ENCODE assay signal across 8 mouse cellular contexts in genomic region chrX:20662716-20663443, GRCm38 (mm10). TPM values are rescaled to one million over a fixed set of nuclear protein-coding genes. Genes with fewer than 3 reads are reported as not detected.
A peak's percentile ranks its signal among the peaks of the same experiment; 100 is the strongest.
DNase-seq lines count a peak whose midpoint lies in the region; ATAC-seq and TF ChIP-seq lines count a peak whose summit lies in the region.

No protein-coding gene starts in this region.

- H3K4me3 ChIP-seq in hindbrain, embryonic 14.5 days (replicated peaks; ENCODE audit: low read length), result peak overlapping the region; percentile 65

- peak overlapping the region; percentile 68 for H3K4me2 ChIP-seq in hindbrain, embryonic 14.5 days (replicated peaks)

- in situ Hi-C loops in Patski (cut with MboI; ENCODE audit: low pct_unique_long_range_greater_than_20kb), result loop anchor here (5.0 to 10.0 kb wide), 2 partner anchors 109 to 292 kb away; partner anchors contain the start of gene Elk1

- peaks cover 29% of the 10 kb centered on the region for H3K4me1 ChIP-seq in hindbrain, embryonic 14.5 days (replicated peaks; ENCODE audit: control insufficient read depth, insufficient read depth, low read length)

- ATAC-seq in Patski, result peak; percentile 50
- ATAC-seq in hindbrain, embryonic 14.5 days (ENCODE audit: low FRiP score), result peak; percentile 92

- POLR2A ChIA-PET in Patski (lab: Charles Lee), result interaction anchor here (0.8 to 1.3 kb wide), 3 partner anchors 17 to 132 kb away, joined by 3 to 4 read pairs (median 4); partner anchors contain the start of gene Cdk16

- DNase-seq in Patski (ENCODE audit: low read depth, low spot score), result peak; percentile 48
- DNase-seq in cerebellum, postnatal 14 days, result peak; percentile 87
- DNase-seq in frontal cortex, postnatal 14 days (ENCODE audit: low spot score in 2 of 2), result peak; percentile 73 to 77
- DNase-seq in hindbrain, embryonic 14.5 days (ENCODE audit: low spot score), result peak; percentile 82
- DNase-seq in layer of hippocampus, postnatal 36 days, result peak; percentile 79 to 81
- DNase-seq in lung, postnatal 36 days, result peak; percentile 96
- DNase-seq in retina, postnatal 1 day, result peak; percentile 95
- peak; percentile 46 to 83 for DNase-seq in urinary bladder, adult 18-20 months (ENCODE audit: low spot score in 2 of 2)

- H3K9ac ChIP-seq in hindbrain, embryonic 14.5 days, result peak overlapping the region; percentile 86

- WGBS in hindbrain, embryonic 14.5 days, result 16% methylated on average over 21 of the region's 28 CpGs

- CTCF ChIA-PET in Patski (lab: Charles Lee), result interaction anchor here (0.7 to 2.5 kb wide), 7 partner anchors 17 to 166 kb away, joined by 3 to 12 read pairs (median 3); no protein-coding TSS in a partner anchor

- H3K36me3 ChIP-seq in hindbrain, embryonic 14.5 days (replicated peaks; ENCODE audit: control insufficient read depth, insufficient read depth), result peaks cover 19% of the 10 kb centered on the region

- peaks cover 4% of the 10 kb centered on the region for H3K27me3 ChIP-seq in Patski
- no peaks in the 10 kb centered on the region for H3K27me3 ChIP-seq in hindbrain, embryonic 14.5 days (ENCODE audit: control insufficient read depth, insufficient read depth, low read length)

- no peaks in the 10 kb centered on the region for H3K9me3 ChIP-seq in hindbrain, embryonic 14.5 days (ENCODE audit: control insufficient read depth, low read length)

- no peak for TF ChIP-seq CTCF in Patski (IDR thresholded peaks at IDR 0.05)

- peak overlapping the region; percentile 91 for H3K27ac ChIP-seq in hindbrain, embryonic 14.5 days

RNA-seq across cellular contexts. Expression of gene Uba1, which starts 4.8 kb away (rescaled TPM):
- 307 TPM for polyA plus RNA-seq in Patski (2021)
- polyA plus RNA-seq in hindbrain, embryonic 14.5 days (2014; fragmentation: Nextera tagmentation; extraction: Ambion mirVana), result 332 and 338 TPM in 2 replicates
- 100 to 1,000 TPM; 373 to 384 TPM for total RNA-seq in layer of hippocampus, postnatal 36 days (2021)

RNA-seq across cellular contexts. Expression of gene Cdk16, which starts 24.9 kb away (rescaled TPM):
- polyA plus RNA-seq in Patski (2021), result 151 TPM
- polyA plus RNA-seq in hindbrain, embryonic 14.5 days (2014; fragmentation: Nextera tagmentation; extraction: Ambion mirVana), result 126 and 142 TPM in 2 replicates
- total RNA-seq in layer of hippocampus, postnatal 36 days (2021), result 100 to 1,000 TPM; 224 to 227 TPM

RNA-seq across cellular contexts. Expression of gene Usp11, which starts 40.8 kb away (rescaled TPM):
- 42.7 TPM for polyA plus RNA-seq in Patski (2021)
- polyA plus RNA-seq in hindbrain, embryonic 14.5 days (2014; fragmentation: Nextera tagmentation; extraction: Ambion mirVana), result 81.4 and 91.6 TPM in 2 replicates
- total RNA-seq in layer of hippocampus, postnatal 36 days (2021), result 100 to 1,000 TPM; 111 to 113 TPM

RNA-seq across cellular contexts. Expression of gene Ndufb11, which starts 45.5 kb away (rescaled TPM):
- polyA plus RNA-seq in Patski (2021), result 322 TPM
- polyA plus RNA-seq in hindbrain, embryonic 14.5 days (2014; fragmentation: Nextera tagmentation; extraction: Ambion mirVana), result 237 and 259 TPM in 2 replicates
- 100 to 1,000 TPM; 150 to 162 TPM for total RNA-seq in layer of hippocampus, postnatal 36 days (2021)

RNA-seq across cellular contexts. Expression of gene Rbm10, which starts 45.6 kb away (rescaled TPM):
- 51.4 TPM for polyA plus RNA-seq in Patski (2021)
- 41.7 and 44.4 TPM in 2 replicates for polyA plus RNA-seq in hindbrain, embryonic 14.5 days (2014; fragmentation: Nextera tagmentation; extraction: Ambion mirVana)
- total RNA-seq in layer of hippocampus, postnatal 36 days (2021), result 10 to 100 TPM; 51.1 to 53.9 TPM

Comparison
In these comparisons a context has a peak if more than half of its experiments do, and no peak if none do; other contexts are left out.
1. Peak in every context shown above with its lines: DNase-seq, ATAC-seq, H3K4me3 ChIP-seq and H3K27ac ChIP-seq.